Comparison of ENCODE assay signal across 11 mouse cellular contexts in genomic region chr16:92412888-92413287, GRCm38 (mm10). TPM values are rescaled to one million over a fixed set of nuclear protein-coding genes. Genes with fewer than 3 reads are reported as not detected.
DNase-seq lines count a peak whose midpoint lies in the region; ATAC-seq and TF ChIP-seq lines count a peak whose summit lies in the region.
"Had no signal": no experiment of that assay in that cellular context is flagged by ENCODE, and none has a peak within 500 bp of the region (broad histone marks: within the 10 kb centered on the region; RNA-seq: fewer than 3 reads in every experiment).

No protein-coding gene starts in this region.

- no peaks in the 10 kb centered on the region for H3K9me3 ChIP-seq in intestine, embryonic 16.5 days (ENCODE audit: control insufficient read depth, low read length)
- H3K9me3 ChIP-seq in intestine, postnatal 0 days (ENCODE audit: control insufficient read depth): no peaks in the 10 kb centered on the region
- no peaks in the 10 kb centered on the region for H3K9me3 ChIP-seq in stomach, embryonic 15.5 days
- H3K9me3 ChIP-seq in stomach, postnatal 0 days (ENCODE audit: control insufficient read depth, low read length): no peaks in the 10 kb centered on the region
- no peaks in the 10 kb centered on the region for H3K9me3 ChIP-seq in hindbrain, postnatal 0 days (ENCODE audit: low read length)

- no peaks in the 10 kb centered on the region for H3K36me3 ChIP-seq in intestine, embryonic 16.5 days (ENCODE audit: control insufficient read depth, insufficient read depth, low read length)
- no peaks in the 10 kb centered on the region for H3K36me3 ChIP-seq in intestine, postnatal 0 days (ENCODE audit: control insufficient read depth, insufficient read depth)
- H3K36me3 ChIP-seq in stomach, embryonic 15.5 days: no peaks in the 10 kb centered on the region
- no peaks in the 10 kb centered on the region for H3K36me3 ChIP-seq in stomach, postnatal 0 days (ENCODE audit: control insufficient read depth, insufficient read depth, low read length)
- no peaks in the 10 kb centered on the region for H3K36me3 ChIP-seq in hindbrain, postnatal 0 days (ENCODE audit: insufficient read depth, low read length)

- peak overlapping the region; percentile 11; the same call in 1 of the 2 replicates for H3K9ac ChIP-seq in intestine, embryonic 16.5 days (ENCODE audit: low read depth, low read length)
- H3K9ac ChIP-seq in intestine, postnatal 0 days (ENCODE audit: low read depth, low read length): no peak overlapping the region
- no peak overlapping the region for H3K9ac ChIP-seq in stomach, embryonic 15.5 days
- no peak overlapping the region for H3K9ac ChIP-seq in stomach, postnatal 0 days (ENCODE audit: low read length)
- no peak overlapping the region for H3K9ac ChIP-seq in hindbrain, postnatal 0 days (replicated peaks; ENCODE audit: low read length)
- H3K9ac ChIP-seq: lung, embryonic 14.5 days had no signal

- H3K27ac ChIP-seq in intestine, embryonic 16.5 days (ENCODE audit: low read length): no peak overlapping the region
- no peak overlapping the region for H3K27ac ChIP-seq in intestine, postnatal 0 days (ENCODE audit: low read depth, low read length)
- H3K27ac ChIP-seq in stomach, embryonic 15.5 days: 0 out of 2 replicates have a peak overlapping the region, but pooled peaks have one; percentile 9
- H3K27ac ChIP-seq in stomach, postnatal 0 days (replicated peaks): no peak overlapping the region
- no peak overlapping the region for H3K27ac ChIP-seq in hindbrain, postnatal 0 days

- WGBS in intestine, embryonic 16.5 days: 44% methylated on average over 7 of the region's 7 CpGs
- 43% methylated on average over 7 of the region's 7 CpGs for WGBS in intestine, postnatal 0 days
- 47% methylated on average over 7 of the region's 7 CpGs for WGBS in stomach, embryonic 15.5 days
- 62% methylated on average over 7 of the region's 7 CpGs for WGBS in stomach, postnatal 0 days
- 28% methylated on average over 7 of the region's 7 CpGs for WGBS in hindbrain, postnatal 0 days

- DNase-seq in stomach, postnatal 0 days (ENCODE audit: low spot score): no peak
- no peak for DNase-seq in hindbrain, postnatal 0 days (ENCODE audit: low spot score)
- DNase-seq in MN1 (ENCODE audit: low spot score): no peak

- no peak for TF ChIP-seq CTCF in intestine, postnatal 0 days (IDR thresholded peaks at IDR 0.05; ENCODE audit: low read depth)
- TF ChIP-seq CTCF in stomach, postnatal 0 days (IDR thresholded peaks at IDR 0.05; ENCODE audit: low read depth): no peak
- TF ChIP-seq CTCF in hindbrain, postnatal 0 days (IDR thresholded peaks at IDR 0.05; ENCODE audit: low read depth): no peak

- peaks cover 20% of the 10 kb centered on the region; the same call in 1 of the 2 replicates for H3K4me1 ChIP-seq in intestine, embryonic 16.5 days (ENCODE audit: control insufficient read depth, insufficient read depth, low read length)
- H3K4me1 ChIP-seq in intestine, postnatal 0 days (replicated peaks; ENCODE audit: control insufficient read depth, insufficient read depth, low read length): peaks cover 12% of the 10 kb centered on the region; the same call in 1 of the 2 replicates
- H3K4me1 ChIP-seq in stomach, embryonic 15.5 days: peaks cover 14% of the 10 kb centered on the region; the same call in 1 of the 2 replicates
- H3K4me1 ChIP-seq in stomach, postnatal 0 days (replicated peaks; ENCODE audit: control insufficient read depth, insufficient read depth): no peaks in the 10 kb centered on the region; the same call in 1 of the 2 replicates
- no peaks in the 10 kb centered on the region for H3K4me1 ChIP-seq in hindbrain, postnatal 0 days (ENCODE audit: insufficient read depth, low read length)

- peak; percentile 8; the same call in 1 of the 2 replicates for ATAC-seq in intestine, embryonic 16.5 days
- ATAC-seq in intestine, postnatal 0 days: no peak
- ATAC-seq in stomach, embryonic 15.5 days (ENCODE audit: insufficient read depth, low FRiP score, low read depth): no peak
- no peak for ATAC-seq in stomach, postnatal 0 days (ENCODE audit: low FRiP score, low TSS enrichment)
- 0 out of 2 replicates have a peak, but pooled peaks have one; percentile 32 for ATAC-seq in hindbrain, postnatal 0 days
- no peak for ATAC-seq in cerebellum, adult (ENCODE audit: insufficient number of reproducible peaks, low FRiP score, low TSS enrichment)

- H3K27me3 ChIP-seq in intestine, embryonic 16.5 days (replicated peaks; ENCODE audit: control insufficient read depth, insufficient read depth, low read length): no peaks in the 10 kb centered on the region
- H3K27me3 ChIP-seq in intestine, postnatal 0 days (replicated peaks; ENCODE audit: control insufficient read depth, insufficient read depth, low read length): no peaks in the 10 kb centered on the region
- no peaks in the 10 kb centered on the region for H3K27me3 ChIP-seq in stomach, embryonic 15.5 days (replicated peaks)
- no peaks in the 10 kb centered on the region for H3K27me3 ChIP-seq in stomach, postnatal 0 days (ENCODE audit: control insufficient read depth, insufficient read depth, low read length)
- H3K27me3 ChIP-seq in hindbrain, postnatal 0 days (ENCODE audit: insufficient read depth, low read length): no peaks in the 10 kb centered on the region

- H3K4me2 ChIP-seq in intestine, embryonic 16.5 days (ENCODE audit: low read depth, low read length): no peak overlapping the region
- no peak overlapping the region for H3K4me2 ChIP-seq in intestine, postnatal 0 days (replicated peaks; ENCODE audit: low read depth)
- no peak overlapping the region for H3K4me2 ChIP-seq in stomach, embryonic 15.5 days
- no peak overlapping the region for H3K4me2 ChIP-seq in stomach, postnatal 0 days (replicated peaks; ENCODE audit: low read depth)
- no peak overlapping the region for H3K4me2 ChIP-seq in hindbrain, postnatal 0 days (ENCODE audit: low read depth, low read length)
- H3K4me2 ChIP-seq: lung, embryonic 14.5 days had no signal

- no peak for TF ChIP-seq EP300 in stomach, postnatal 0 days (optimal IDR thresholded peaks at IDR 0.05)

- no peak overlapping the region for H3K4me3 ChIP-seq in intestine, embryonic 16.5 days (ENCODE audit: low read length)
- no peak overlapping the region for H3K4me3 ChIP-seq in intestine, postnatal 0 days (ENCODE audit: low read depth, low read length)
- no peak overlapping the region for H3K4me3 ChIP-seq in stomach, embryonic 15.5 days (replicated peaks)
- H3K4me3 ChIP-seq in stomach, postnatal 0 days (ENCODE audit: low read depth, low read length): no peak overlapping the region
- H3K4me3 ChIP-seq in hindbrain, postnatal 0 days (ENCODE audit: low read length): no peak overlapping the region

RNA-seq across cellular contexts. Expression of gene Kcne1, which starts 53.6 kb away (rescaled TPM):
- not detected in 2 replicates for polyA plus RNA-seq in intestine, embryonic 16.5 days (2015; fragmentation: Nextera tagmentation; extraction: Ambion mirVana)
- not detected in 2 replicates for polyA plus RNA-seq in intestine, postnatal 0 days (2015; fragmentation: Nextera tagmentation; extraction: Ambion mirVana)
- polyA plus RNA-seq in stomach, embryonic 15.5 days (2015; fragmentation: Nextera tagmentation; extraction: Ambion mirVana): 0.22 and 0.60 TPM in 2 replicates
- polyA plus RNA-seq in stomach, postnatal 0 days (2015; fragmentation: Nextera tagmentation; extraction: Ambion mirVana): 20.3 and 20.8 TPM in 2 replicates
- total RNA-seq in hindbrain, postnatal 0 days (2014; rRNA removed): 0.05 TPM in 1 of 2 replicates, not detected in the other
- 0.16 and 0.42 TPM in 2 replicates for polyA plus RNA-seq in hindbrain, postnatal 0 days (2015; fragmentation: Nextera tagmentation; extraction: Ambion mirVana)
- total RNA-seq: adrenal gland, adult 18-20 months; layer of hippocampus, postnatal 25 days; neutrophil, adult 5-6 weeks had no signal

RNA-seq across cellular contexts. Expression of gene Rcan1, which starts 57.8 kb away (rescaled TPM):
- polyA plus RNA-seq in intestine, embryonic 16.5 days (2015; fragmentation: Nextera tagmentation; extraction: Ambion mirVana): 23.6 and 28.1 TPM in 2 replicates
- polyA plus RNA-seq in intestine, postnatal 0 days (2015; fragmentation: Nextera tagmentation; extraction: Ambion mirVana): 52.0 and 86.5 TPM in 2 replicates
- 24.5 TPM in 2 replicates for polyA plus RNA-seq in stomach, embryonic 15.5 days (2015; fragmentation: Nextera tagmentation; extraction: Ambion mirVana)
- polyA plus RNA-seq in stomach, postnatal 0 days (2015; fragmentation: Nextera tagmentation; extraction: Ambion mirVana): 24.8 and 28.6 TPM in 2 replicates
- total RNA-seq in hindbrain, postnatal 0 days (2014; rRNA removed): 78.9 and 87.1 TPM in 2 replicates
- 63.0 and 67.4 TPM in 2 replicates for polyA plus RNA-seq in hindbrain, postnatal 0 days (2015; fragmentation: Nextera tagmentation; extraction: Ambion mirVana)

Comparison
In these comparisons a context has a peak if more than half of its experiments do, and no peak if none do; other contexts are left out.
1. ATAC-seq: peak in intestine, embryonic 16.5 days (single experiment) and hindbrain, postnatal 0 days (single experiment); none in intestine, postnatal 0 days (single experiment), stomach, embryonic 15.5 days (single experiment), stomach, postnatal 0 days (single experiment) and cerebellum, adult (single experiment).
2. RNA of gene Kcne1, which starts 53.6 kb away (polyA plus RNA-seq): 20.3 to 20.8 TPM in stomach, postnatal 0 days; 0.22 to 0.60 TPM in stomach, embryonic 15.5 days, 0.16 to 0.42 TPM in hindbrain, postnatal 0 days, not detected in intestine, embryonic 16.5 days and not detected in intestine, postnatal 0 days; every median in the first group is over 10 times any median in the second.